Mouse (Mus musculus) lung, adult 18-20 months (tissue): ENCODE data around the gene Tbc1d21.
A peak's percentile ranks its signal among the peaks of the same experiment; 100 is the strongest.

Experiments used
- DNase-seq, 2 experiments: peaks; one replicate each; pipeline ENCODE4 v3.0.0; 2022; ENCODE audit warnings: mixed read lengths in 2 of 2

The Tbc1d21 gene

GRCm38 (mm10) chr9:58336650-58337281, 33.5 kb downstream of the Tbc1d21 start:
- no peak for DNase-seq

GRCm38 (mm10) chr9:58331276-58331675, 39.0 kb downstream of the Tbc1d21 start:
- DNase-seq: no peak

GRCm38 (mm10) chr9:58330293-58330692, 40.0 kb downstream of the Tbc1d21 start:
- DNase-seq: no peak

- DNase-seq: no peak
These were observed 42.9 kb downstream of the Tbc1d21 start for GRCm38 (mm10) chr9:58327382-58327781.

GRCm38 (mm10) chr9:58326477-58327180, 43.6 kb downstream of the Tbc1d21 start:
- DNase-seq: no peak

GRCm38 (mm10) chr9:58321681-58322080, 48.6 kb downstream of the Tbc1d21 start:
- no peak for DNase-seq

- no peak for DNase-seq
These were observed 51.9 kb downstream of the Tbc1d21 start for GRCm38 (mm10) chr9:58318317-58318716.

GRCm38 (mm10) chr9:58317381-58317780, 52.9 kb downstream of the Tbc1d21 start:
- DNase-seq: no peak

GRCm38 (mm10) chr9:58316784-58317183, 53.5 kb downstream of the Tbc1d21 start:
- no peak for DNase-seq

GRCm38 (mm10) chr9:58315850-58316249, 54.4 kb downstream of the Tbc1d21 start:
- no peak for DNase-seq

GRCm38 (mm10) chr9:58314682-58315360, 55.4 kb downstream of the Tbc1d21 start:
- DNase-seq: peak in 1 of 2 experiments; percentile 25

GRCm38 (mm10) chr9:58312944-58313359, 57.3 kb downstream of the Tbc1d21 start, which contains the start of gene Loxl1:
Loxl1 (minus strand) TSS chr9:58313186.
- peak; percentile 46 to 51 for DNase-seq

- DNase-seq: peak in 1 of 2 experiments; percentile 24
These were observed 57.9 kb downstream of the Tbc1d21 start for GRCm38 (mm10) chr9:58312196-58312943.

- no peak for DNase-seq
These were observed 58.9 kb downstream of the Tbc1d21 start for GRCm38 (mm10) chr9:58311191-58311910.

- peak; percentile 47 to 55 for DNase-seq
These were observed 60.1 kb downstream of the Tbc1d21 start for GRCm38 (mm10) chr9:58310043-58310660.
